Mouse (Mus musculus) midbrain, embryonic 15.5 days (tissue): ENCODE measurements around the gene Usp47. TPM values are rescaled to one million over a fixed set of nuclear protein-coding genes. Genes with fewer than 3 reads are reported as not detected.

Source experiments
- ATAC-seq: fragments of 200-750 bp; cut with Nextera tagmentation; replicated peaks from 2 replicates; pipeline ENCODE4 v1.8.0; 2017; ENCODE audit warnings: moderate TSS enrichment
- H3K27ac ChIP-seq: fragments of 300-500 bp; sonication (generic); 2 replicates; pipeline ENCODE4 v1.5.1; 2015; ENCODE audit warnings: mild to moderate bottlenecking, inconsistent platforms
- H3K27me3 ChIP-seq: fragments of 300-500 bp; sonication (generic); replicated peaks from 2 replicates; pipeline ENCODE4 v1.6.1; 2015; ENCODE audit warnings: inconsistent platforms
- H3K36me3 ChIP-seq: fragments of 300-500 bp; sonication (generic); replicated peaks from 2 replicates; pipeline ENCODE4 v1.6.1; 2015; ENCODE audit warnings: inconsistent platforms
- H3K4me1 ChIP-seq: fragments of 300-500 bp; sonication (generic); 2 replicates; pipeline ENCODE4 v1.6.1; 2015; ENCODE audit warnings: inconsistent platforms
- H3K4me2 ChIP-seq: fragments of 300-500 bp; sonication (generic); 2 replicates; pipeline ENCODE4 v1.6.1; 2015; ENCODE audit warnings: inconsistent platforms, mild to moderate bottlenecking, moderate library complexity
- H3K4me3 ChIP-seq: fragments of 300-500 bp; sonication (generic); 2 replicates; pipeline ENCODE4 v1.5.1; 2015; ENCODE audit warnings: mild to moderate bottlenecking, inconsistent platforms
- H3K9ac ChIP-seq: fragments of 300-500 bp; sonication (generic); 2 replicates; pipeline ENCODE4 v1.6.1; 2015; ENCODE audit warnings: mild to moderate bottlenecking, inconsistent platforms
- H3K9me3 ChIP-seq: fragments of 300-500 bp; sonication (generic); 2 replicates; pipeline ENCODE4 v1.6.1; 2016; ENCODE audit warnings: inconsistent platforms
- WGBS: fragments of 180-500 bp; shearing (Covaris S2); methylation state at CpG from one replicate; pipeline ENCODE4 v1.1.7; 2015; ENCODE audit warnings: mixed read lengths; 5-methylcytosine and 5-hydroxymethylcytosine counted together
- polyA plus RNA-seq: library from polyadenylated mRNA; unstranded; fragments of >200 nt; fragmentation: Nextera tagmentation; extraction: Ambion mirVana; gene quantifications from 2 replicates; pipeline ENCODE4 v1.2.1, GENCODE M21; 2015

Usp47 gene
- polyA plus RNA-seq, 1 experiment from 2014 or later = 82.5 TPM

GRCm38 (mm10) chr7:112143978-112144377 lies 120.7 kb downstream of the Usp47 start:
- Histone ChIP-seq H3K4me3 (no peak overlapping the region), H3K4me1 (peaks cover 3% of the 10 kb centered on the region; the same call in 1 of the 2 replicates), H3K27ac (no peak overlapping the region), H3K9me3 (no peaks in the 10 kb centered on the region), H3K27me3 (no peaks in the 10 kb centered on the region), H3K36me3 (no peaks in the 10 kb centered on the region), H3K4me2 (no peak overlapping the region), H3K9ac (no peak overlapping the region)
- WGBS = 54% methylated on average over 4 of the region's 4 CpGs
- ATAC-seq = no peak

GRCm38 (mm10) chr7:112144646-112145179 lies 121.4 kb downstream of the Usp47 start:
- WGBS = 34% methylated on average over 11 of the region's 11 CpGs
- no peak for ATAC-seq
- Histone ChIP-seq H3K36me3 (no peaks in the 10 kb centered on the region), H3K4me2 (no peak overlapping the region), H3K9ac (no peak overlapping the region), H3K27me3 (no peaks in the 10 kb centered on the region), H3K9me3 (no peaks in the 10 kb centered on the region), H3K4me1 (peaks cover 3% of the 10 kb centered on the region; the same call in 1 of the 2 replicates), H3K27ac (no peak overlapping the region), H3K4me3 (no peak overlapping the region)

GRCm38 (mm10) chr7:112147979-112148378 lies 124.7 kb downstream of the Usp47 start:
- 79% methylated on average over 2 of the region's 2 CpGs for WGBS
- Histone ChIP-seq H3K4me1 (peaks cover 3% of the 10 kb centered on the region; the same call in 1 of the 2 replicates), H3K9me3 (no peaks in the 10 kb centered on the region), H3K36me3 (no peaks in the 10 kb centered on the region), H3K4me3 (no peak overlapping the region), H3K4me2 (no peak overlapping the region), H3K27ac (no peak overlapping the region), H3K27me3 (no peaks in the 10 kb centered on the region), H3K9ac (no peak overlapping the region)
- no peak for ATAC-seq

GRCm38 (mm10) chr7:112149113-112149512 lies 125.8 kb downstream of the Usp47 start:
- ATAC-seq = no peak
- H3K27me3 ChIP-seq = no peaks in the 10 kb centered on the region
- WGBS = 91% methylated on average over 10 of the region's 10 CpGs
- H3K27ac ChIP-seq = no peak overlapping the region
- no peak overlapping the region for H3K4me2 ChIP-seq
- H3K36me3 ChIP-seq = no peaks in the 10 kb centered on the region
- H3K4me1 ChIP-seq = no peaks in the 10 kb centered on the region; the same call in 1 of the 2 replicates
- H3K4me3 ChIP-seq = no peak overlapping the region
- no peaks in the 10 kb centered on the region for H3K9me3 ChIP-seq
- H3K9ac ChIP-seq = no peak overlapping the region

- Histone ChIP-seq H3K4me2 (no peak overlapping the region), H3K9ac (no peak overlapping the region), H3K27me3 (peaks cover 19% of the 10 kb centered on the region), H3K9me3 (no peaks in the 10 kb centered on the region), H3K27ac (no peak overlapping the region), H3K36me3 (no peaks in the 10 kb centered on the region), H3K4me1 (peaks cover 10% of the 10 kb centered on the region), H3K4me3 (no peak overlapping the region)
- 83% methylated on average over 4 of the region's 4 CpGs for WGBS
- no peak for ATAC-seq
Measured at GRCm38 (mm10) chr7:112154445-112154844, 131.1 kb downstream of the Usp47 start.

- 22% methylated on average over 1 of the region's 1 CpGs for WGBS
- Histone ChIP-seq H3K27ac (no peak overlapping the region), H3K4me2 (no peak overlapping the region), H3K27me3 (peaks cover 19% of the 10 kb centered on the region), H3K9me3 (no peaks in the 10 kb centered on the region), H3K9ac (no peak overlapping the region), H3K36me3 (no peaks in the 10 kb centered on the region), H3K4me3 (no peak overlapping the region), H3K4me1 (peaks cover 10% of the 10 kb centered on the region)
- ATAC-seq = no peak
Measured at GRCm38 (mm10) chr7:112155194-112155593, 131.9 kb downstream of the Usp47 start.

- H3K4me3 ChIP-seq = peak overlapping the region; percentile 41
- 0 out of 2 replicates have a peak overlapping the region, but pooled peaks have one; percentile 26 for H3K9ac ChIP-seq
- H3K4me2 ChIP-seq = peak overlapping the region; percentile 57
- H3K36me3 ChIP-seq = no peaks in the 10 kb centered on the region
- no peaks in the 10 kb centered on the region for H3K9me3 ChIP-seq
- 12% methylated on average over 23 of the region's 23 CpGs for WGBS
- ATAC-seq = peak; percentile 48
- H3K27me3 ChIP-seq = peaks cover 19% of the 10 kb centered on the region
- no peak overlapping the region for H3K27ac ChIP-seq
- H3K4me1 ChIP-seq = peaks cover 13% of the 10 kb centered on the region
Measured at GRCm38 (mm10) chr7:112157584-112158315, 134.4 kb downstream of the Usp47 start.

- Histone ChIP-seq H3K27ac (no peak overlapping the region), H3K9me3 (no peaks in the 10 kb centered on the region), H3K4me2 (peak overlapping the region; percentile 57), H3K27me3 (peaks cover 19% of the 10 kb centered on the region), H3K36me3 (no peaks in the 10 kb centered on the region), H3K4me1 (peaks cover 13% of the 10 kb centered on the region), H3K4me3 (peak overlapping the region; percentile 41), H3K9ac (0 out of 2 replicates have a peak overlapping the region, but pooled peaks have one; percentile 26)
- ATAC-seq = peak; percentile 53
- 1% methylated on average over 23 of the region's 23 CpGs for WGBS
Measured at GRCm38 (mm10) chr7:112158316-112158741, 135.0 kb downstream of the Usp47 start.

GRCm38 (mm10) chr7:112158942-112159341 lies 135.6 kb downstream of the Usp47 start, which contains the start of gene Dkk3:
Gene Dkk3 (minus strand): TSS chr7:112159057.
- Histone ChIP-seq H3K4me2 (peak within 1 kb of the TSS; percentile 57), H3K9ac (0 out of 2 replicates have a peak within 1 kb of the TSS, but pooled peaks have one; percentile 26), H3K27ac (no peak within 1 kb of the TSS), H3K4me3 (peak within 1 kb of the TSS; percentile 41), H3K9me3 (no peaks in the 10 kb centered on the region), H3K4me1 (peaks cover 13% of the 10 kb centered on the region), H3K27me3 (peaks cover 19% of the 10 kb centered on the region), H3K36me3 (no peaks in the 10 kb centered on the region)
- 4% methylated on average over 21 of the region's 21 CpGs for WGBS
- peak; percentile 49; the same call in 1 of the 2 replicates for ATAC-seq

GRCm38 (mm10) chr7:112159835-112160234 lies 136.5 kb downstream of the Usp47 start:
- Histone ChIP-seq H3K27ac (no peak overlapping the region), H3K4me3 (no peak overlapping the region), H3K4me1 (peaks cover 13% of the 10 kb centered on the region), H3K4me2 (no peak overlapping the region), H3K27me3 (peaks cover 19% of the 10 kb centered on the region), H3K9me3 (no peaks in the 10 kb centered on the region), H3K36me3 (no peaks in the 10 kb centered on the region), H3K9ac (no peak overlapping the region)
- WGBS = 31% methylated on average over 5 of the region's 6 CpGs
- no peak for ATAC-seq
